Mouse (Mus musculus): ENCODE results near the gene Vmn2r118. TPM values are rescaled to one million over a fixed set of nuclear protein-coding genes. Genes with fewer than 3 reads are reported as not detected.

Gene Vmn2r118
- polyA plus RNA-seq (2011; ENCODE audit: insufficient read length, low read depth, missing spikeins) = not detected in 2 replicates

- Histone ChIP-seq H3K4me3 (ENCODE audit: insufficient read depth, low read length) (no peak within 1 kb of the TSS), H3K4me1 (ENCODE audit: control insufficient read depth, insufficient read depth, low read length) (no peaks in the 10 kb centered on the region), H3K27ac (ENCODE audit: insufficient read depth, low read length) (no peak within 1 kb of the TSS)
- TF ChIP-seq POLR2A (IDR thresholded peaks at IDR 0.05; ENCODE audit: low read depth, low read length) = no peak
- no peak for TF ChIP-seq CTCF (IDR thresholded peaks at IDR 0.05; ENCODE audit: borderline replicate concordance, insufficient read depth, low read length)
Measured at GRCm38 (mm10) chr17:55625092-55625491, at the start of gene Vmn2r118. Gene Vmn2r118 (minus strand): TSS chr17:55625192.

GRCm38 (mm10) chr17:55661099-55661498 lies 36.1 kb upstream of the Vmn2r118 start:
- no peaks in the 10 kb centered on the region for H3K4me1 ChIP-seq (ENCODE audit: control insufficient read depth, insufficient read depth, low read length)
- H3K4me3 ChIP-seq (ENCODE audit: insufficient read depth, low read length) = no peak overlapping the region
- H3K27ac ChIP-seq (ENCODE audit: insufficient read depth, low read length) = no peak overlapping the region
- TF ChIP-seq CTCF (IDR thresholded peaks at IDR 0.05; ENCODE audit: borderline replicate concordance, insufficient read depth, low read length) = no peak
- TF ChIP-seq POLR2A (IDR thresholded peaks at IDR 0.05; ENCODE audit: low read depth, low read length) = no peak

GRCm38 (mm10) chr17:55590838-55591237 lies 34.2 kb downstream of the Vmn2r118 start:
- Histone ChIP-seq H3K4me1 (ENCODE audit: control insufficient read depth, insufficient read depth, low read length) (no peaks in the 10 kb centered on the region), H3K4me3 (ENCODE audit: insufficient read depth, low read length) (no peak overlapping the region), H3K27ac (ENCODE audit: insufficient read depth, low read length) (no peak overlapping the region)
- no peak for TF ChIP-seq CTCF (IDR thresholded peaks at IDR 0.05; ENCODE audit: borderline replicate concordance, insufficient read depth, low read length)
- no peak for TF ChIP-seq POLR2A (IDR thresholded peaks at IDR 0.05; ENCODE audit: low read depth, low read length)

GRCm38 (mm10) chr17:55561774-55562173 lies 63.2 kb downstream of the Vmn2r118 start:
- H3K4me3 ChIP-seq (ENCODE audit: insufficient read depth, low read length) = no peak overlapping the region
- H3K27ac ChIP-seq (ENCODE audit: insufficient read depth, low read length) = no peak overlapping the region
- no peak for TF ChIP-seq POLR2A (IDR thresholded peaks at IDR 0.05; ENCODE audit: low read depth, low read length)
- TF ChIP-seq CTCF (IDR thresholded peaks at IDR 0.05; ENCODE audit: borderline replicate concordance, insufficient read depth, low read length) = no peak
- no peaks in the 10 kb centered on the region for H3K4me1 ChIP-seq (ENCODE audit: control insufficient read depth, insufficient read depth, low read length)

- H3K27ac ChIP-seq (ENCODE audit: insufficient read depth, low read length) = no peak overlapping the region
- TF ChIP-seq CTCF (IDR thresholded peaks at IDR 0.05; ENCODE audit: borderline replicate concordance, insufficient read depth, low read length) (no peak), POLR2A (IDR thresholded peaks at IDR 0.05; ENCODE audit: low read depth, low read length) (no peak)
- no peak overlapping the region for H3K4me3 ChIP-seq (ENCODE audit: insufficient read depth, low read length)
- H3K4me1 ChIP-seq (ENCODE audit: control insufficient read depth, insufficient read depth, low read length) = no peaks in the 10 kb centered on the region
Measured at GRCm38 (mm10) chr17:55548476-55548875, 76.5 kb downstream of the Vmn2r118 start.

Other genes with a start within 250 kb of the Vmn2r118 start
- gene St6gal2, start 179.8 kb downstream of the Vmn2r118 start, polyA plus RNA-seq (2011; ENCODE audit: insufficient read length, low read depth, missing spikeins) = not detected in 2 replicates
- gene Pot1b, start 87.4 kb upstream of the Vmn2r118 start, polyA plus RNA-seq (2011; ENCODE audit: insufficient read length, low read depth, missing spikeins) = 7.2 and 10.1 TPM in 2 replicates
- gene Adgre4, start 124.8 kb upstream of the Vmn2r118 start, polyA plus RNA-seq (2011; ENCODE audit: insufficient read length, low read depth, missing spikeins) = not detected in 2 replicates

Data from embryonic fibroblast, embryonic 13.5 days (primary cell).